8 mouse cellular contexts compared by ENCODE assay signal in genomic region chr15:85913605-85914004, GRCm38 (mm10). TPM values are rescaled to one million over a fixed set of nuclear protein-coding genes. Genes with fewer than 3 reads are reported as not detected.
DNase-seq lines count a peak whose midpoint lies in the region; ATAC-seq and TF ChIP-seq lines count a peak whose summit lies in the region.
"Had no signal": no experiment of that assay in that cellular context is flagged by ENCODE, and none has a peak within 500 bp of the region (broad histone marks: within the 10 kb centered on the region; RNA-seq: fewer than 3 reads in every experiment).

No protein-coding gene starts in this region.

- H3K4me3 ChIP-seq in intestine, postnatal 0 days (ENCODE audit: low read depth, low read length): no peak overlapping the region
- H3K4me3 ChIP-seq in intestine, embryonic 15.5 days (replicated peaks): no peak overlapping the region
- H3K4me3 ChIP-seq in C2C12 (ENCODE audit: insufficient read depth, poor library complexity, severe bottlenecking): no peak overlapping the region
- no peak overlapping the region for H3K4me3 ChIP-seq in G1E (ENCODE audit: low read depth, low read length)
- no peak overlapping the region for H3K4me3 ChIP-seq in lung, adult 2 months (replicated peaks; ENCODE audit: extremely low read depth, low read depth, low read length)
- H3K4me3 ChIP-seq: neural tube, embryonic 13.5 days had no signal

- no peak overlapping the region for H3K4me2 ChIP-seq in intestine, postnatal 0 days (replicated peaks; ENCODE audit: low read depth)
- H3K4me2 ChIP-seq in intestine, embryonic 15.5 days (replicated peaks): no peak overlapping the region
- H3K4me2 ChIP-seq: neural tube, embryonic 13.5 days had no signal

- TF ChIP-seq POLR2A in lung, adult 2 months (IDR thresholded peaks at IDR 0.05; ENCODE audit: borderline replicate concordance, extremely low read depth, low read depth, low read length): no peak

- H3K9me3 ChIP-seq in intestine, postnatal 0 days (ENCODE audit: control insufficient read depth): no peaks in the 10 kb centered on the region
- no peaks in the 10 kb centered on the region for H3K9me3 ChIP-seq in intestine, embryonic 15.5 days
- no peaks in the 10 kb centered on the region for H3K9me3 ChIP-seq in G1E (replicated peaks)
- H3K9me3 ChIP-seq: neural tube, embryonic 13.5 days had no signal

- no peaks in the 10 kb centered on the region for H3K79me3 ChIP-seq in C2C12 (ENCODE audit: low read depth)

- 35% methylated on average over 2 of the region's 2 CpGs for WGBS in intestine, postnatal 0 days
- 46% methylated on average over 2 of the region's 2 CpGs for WGBS in intestine, embryonic 15.5 days
- 29% methylated on average over 2 of the region's 2 CpGs for WGBS in lung, adult 2 months

- no peak overlapping the region for H3K9ac ChIP-seq in intestine, postnatal 0 days (ENCODE audit: low read depth, low read length)
- H3K9ac ChIP-seq in intestine, embryonic 15.5 days: no peak overlapping the region
- H3K9ac ChIP-seq: neural tube, embryonic 13.5 days had no signal

- H3ac ChIP-seq in C2C12 (ENCODE audit: control insufficient read depth, insufficient read length, low read depth): no peak overlapping the region

- H3K27me3 ChIP-seq in intestine, postnatal 0 days (replicated peaks; ENCODE audit: control insufficient read depth, insufficient read depth, low read length): no peaks in the 10 kb centered on the region
- H3K27me3 ChIP-seq in intestine, embryonic 15.5 days (replicated peaks): no peaks in the 10 kb centered on the region
- H3K27me3 ChIP-seq in C2C12 (ENCODE audit: control insufficient read depth, insufficient read depth, insufficient read length) (peaks cover 22% of the 10 kb centered on the region), G1E (ENCODE audit: insufficient read depth, low read length) (peaks cover 23% of the 10 kb centered on the region)
- H3K27me3 ChIP-seq in splenic B cell, adult 2 months (ENCODE audit: control insufficient read depth, insufficient read depth, low read length, poor library complexity, severe bottlenecking): no peaks in the 10 kb centered on the region

- no peaks in the 10 kb centered on the region for H3K79me2 ChIP-seq in C2C12 (ENCODE audit: control insufficient read depth, insufficient read depth)

- no peak overlapping the region for H3K27ac ChIP-seq in intestine, postnatal 0 days (ENCODE audit: low read depth, low read length)
- H3K27ac ChIP-seq in intestine, embryonic 15.5 days: no peak overlapping the region
- H3K27ac ChIP-seq: neural tube, embryonic 13.5 days had no signal

- H3K36me3 ChIP-seq in intestine, postnatal 0 days (ENCODE audit: control insufficient read depth, insufficient read depth): no peaks in the 10 kb centered on the region
- H3K36me3 ChIP-seq in intestine, embryonic 15.5 days: no peaks in the 10 kb centered on the region
- H3K36me3 ChIP-seq in C2C12 (ENCODE audit: control insufficient read depth, insufficient read depth) (no peaks in the 10 kb centered on the region), G1E (replicated peaks) (peaks cover 3% of the 10 kb centered on the region)
- H3K36me3 ChIP-seq in splenic B cell, adult 2 months (ENCODE audit: control insufficient read depth, insufficient read depth, low read length, poor library complexity, severe bottlenecking): no peaks in the 10 kb centered on the region

- TF ChIP-seq CTCF in intestine, postnatal 0 days (IDR thresholded peaks at IDR 0.05; ENCODE audit: low read depth): peak; percentile 84
- TF ChIP-seq CTCF in C2C12 (IDR thresholded peaks at IDR 0.05; ENCODE audit: control insufficient read depth, insufficient read depth, insufficient read length) (peak; percentile 89), G1E (IDR thresholded peaks at IDR 0.05; ENCODE audit: low read depth, low read length) (peak; percentile 23; the same call in 1 of the 2 replicates)
- TF ChIP-seq CTCF in lung, adult 2 months (IDR thresholded peaks at IDR 0.05; ENCODE audit: insufficient read depth, low read length): peak; percentile 77

- peaks cover 4% of the 10 kb centered on the region for H3K4me1 ChIP-seq in intestine, postnatal 0 days (replicated peaks; ENCODE audit: control insufficient read depth, insufficient read depth, low read length)
- peaks cover 17% of the 10 kb centered on the region for H3K4me1 ChIP-seq in intestine, embryonic 15.5 days (replicated peaks)
- H3K4me1 ChIP-seq in G1E (ENCODE audit: insufficient read depth, low read depth, low read length): peaks cover 25% of the 10 kb centered on the region
- no peaks in the 10 kb centered on the region for H3K4me1 ChIP-seq in lung, adult 2 months (ENCODE audit: control insufficient read depth, insufficient read depth, low read length)

- ATAC-seq in intestine, postnatal 0 days: no peak
- no peak for ATAC-seq in intestine, embryonic 15.5 days
- ATAC-seq in G1E (ENCODE audit: extremely low read depth, insufficient number of reproducible peaks, low FRiP score, poor library complexity, severe bottlenecking): no peak

- DNase-seq in G1E (ENCODE audit: low spot score): no peak
- DNase-seq in embryo, embryonic 9.5 days (ENCODE audit: extremely low spot score): peak; percentile 85
- peak; percentile 59 for DNase-seq in lung, adult 2 months
- peak; percentile 83 for DNase-seq in splenic B cell, adult 2 months (ENCODE audit: low read depth, low spot score)

TF ChIP-seq in C2C12, 6 proteins besides CTCF, POLR2A, EP300 and RAD21:
- TF ChIP-seq USF1 (IDR thresholded peaks at IDR 0.05; ENCODE audit: low read depth) (no peak), FOSL1 (IDR thresholded peaks at IDR 0.05; ENCODE audit: insufficient read depth, low read length, poor library complexity, severe bottlenecking) (no peak), MAX (IDR thresholded peaks at IDR 0.05) (no peak), CEBPB (IDR thresholded peaks at IDR 0.05; ENCODE audit: low read depth) (no peak), MYOG (IDR thresholded peaks at IDR 0.05; ENCODE audit: control insufficient read depth, extremely low read depth, insufficient read length) (no peak), MYOD1 (IDR thresholded peaks at IDR 0.05; ENCODE audit: control insufficient read depth, insufficient read length, low read depth) (no peak)

RNA-seq across cellular contexts. Expression of gene Trmu, which starts 34.5 kb away (rescaled TPM):
- 13.6 and 14.4 TPM in 2 replicates for polyA plus RNA-seq in intestine, postnatal 0 days (2015; fragmentation: Nextera tagmentation; extraction: Ambion mirVana)
- 34.2 and 35.8 TPM in 2 replicates for polyA plus RNA-seq in intestine, embryonic 15.5 days (2015; fragmentation: Nextera tagmentation; extraction: Ambion mirVana)
- polyA plus RNA-seq in C2C12 (2012; fragmentation: generic; extraction: Trizol) (10.4 TPM), G1E (2012) (41.1 TPM in 2 replicates)
- total RNA-seq in G1E (2014; fragmentation: Nextera tagmentation) (10.6 and 21.2 TPM in 2 replicates), G1E (2017) (28.6 and 30.5 TPM in 2 replicates)
- polyA plus RNA-seq in lung, adult 2 months (2012; rRNA removed): 32.6 and 43.9 TPM in 2 replicates

RNA-seq across cellular contexts. Expression of gene Gtse1, which starts 54.1 kb away (rescaled TPM):
- polyA plus RNA-seq in intestine, postnatal 0 days (2015; fragmentation: Nextera tagmentation; extraction: Ambion mirVana): 4.2 and 4.6 TPM in 2 replicates
- 22.8 and 23.5 TPM in 2 replicates for polyA plus RNA-seq in intestine, embryonic 15.5 days (2015; fragmentation: Nextera tagmentation; extraction: Ambion mirVana)
- polyA plus RNA-seq in C2C12 (2012; fragmentation: generic; extraction: Trizol) (60.7 TPM), G1E (2012) (92.1 and 99.4 TPM in 2 replicates)
- total RNA-seq in G1E (2014; fragmentation: Nextera tagmentation) (50.6 and 54.3 TPM in 2 replicates), G1E (2017) (26.3 TPM in 2 replicates)
- 1.0 and 2.0 TPM in 2 replicates for polyA plus RNA-seq in lung, adult 2 months (2012; rRNA removed)

Comparison
In these comparisons a context has a peak if more than half of its experiments do, and no peak if none do; other contexts are left out.
1. CTCF ChIP-seq: peak in every context shown above with its lines; median percentile 89 in C2C12; 84 in intestine, postnatal 0 days; 77 in lung, adult 2 months; 23 in G1E.